Mouse (Mus musculus) monocyte, adult 2 months (primary cell): Measurements from ENCODE around the gene Vstm2a.

Source experiments
- DNase-seq, 2 experiments: peaks; one replicate each; pipeline ENCODE4 v3.0.0; 2022; ENCODE audit warnings: low spot score in 2 of 2, low read depth in 1 of 2

Gene Vstm2a

DNA sequence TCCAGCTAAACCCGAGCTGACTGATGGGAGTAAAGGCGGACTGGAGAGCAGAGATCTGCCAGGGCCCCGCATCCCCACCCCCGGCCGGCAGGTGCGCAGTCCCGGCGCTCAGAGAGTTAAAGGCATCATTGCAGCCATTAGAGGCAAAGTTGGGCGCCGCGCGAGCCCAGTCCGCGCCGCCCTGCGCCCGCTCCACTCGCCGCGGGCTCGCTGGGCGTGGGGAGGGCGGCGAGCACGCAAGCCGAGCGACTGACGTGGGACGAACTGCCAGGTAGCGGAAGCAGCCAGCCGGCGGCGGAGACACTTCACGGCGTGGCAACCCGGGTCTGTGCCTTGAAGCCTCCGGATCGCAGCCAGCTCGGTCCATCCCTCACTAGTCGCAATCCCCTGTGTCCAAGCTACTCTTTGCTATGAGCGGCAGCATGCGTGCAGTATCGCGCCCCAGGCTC lies at the start of gene Vstm2a:
TSS of gene Vstm2a (plus strand) at position 252 of the 449 bp plus-strand sequence.
- no peak for DNase-seq

DNA sequence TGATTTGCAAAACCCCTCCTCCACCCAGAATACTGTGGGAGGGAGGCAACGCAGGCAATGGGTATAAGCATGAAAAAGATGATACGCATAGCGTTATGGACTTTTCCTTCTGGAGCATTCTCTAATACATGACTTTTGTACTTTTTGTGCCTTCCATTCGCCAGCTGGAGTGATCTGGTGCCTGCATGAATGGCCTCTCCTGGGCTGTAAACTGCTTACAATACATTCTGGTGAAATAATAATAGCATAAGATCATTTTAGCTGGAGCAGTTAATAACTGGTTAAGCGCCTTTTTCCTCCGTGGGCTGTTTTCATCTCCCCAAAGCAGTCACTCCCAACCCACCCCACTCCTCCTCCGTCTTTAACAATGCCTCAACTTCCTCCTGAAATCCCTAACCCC lies 513 bp upstream of the Vstm2a start:
- no peak for DNase-seq

DNA sequence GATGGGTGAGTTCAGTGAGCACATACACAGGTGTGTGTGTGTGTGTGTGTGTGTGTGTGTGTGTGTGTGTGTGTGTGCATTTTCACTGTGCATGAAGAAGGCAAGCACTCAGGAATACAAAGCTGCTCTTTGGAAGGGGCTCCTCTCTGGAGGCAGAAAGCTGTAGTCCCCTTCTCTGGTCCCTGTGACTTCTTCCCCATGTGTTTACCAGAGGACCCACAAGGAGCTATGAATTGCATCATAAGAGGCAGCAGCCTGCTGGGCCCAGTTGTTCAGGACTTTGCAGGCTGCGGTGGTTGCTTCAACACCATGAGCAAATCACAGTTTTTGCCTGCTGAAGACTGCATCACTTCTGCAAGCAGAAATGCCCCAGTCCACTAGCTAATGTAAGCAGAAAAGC lies 776 bp downstream of the Vstm2a start:
- DNase-seq = no peak

GRCm38 (mm10) chr11:16259876-16260275 lies 2.4 kb downstream of the Vstm2a start:
- no peak for DNase-seq

GRCm38 (mm10) chr11:16260764-16261578 lies 3.4 kb downstream of the Vstm2a start:
- no peak for DNase-seq

DNA sequence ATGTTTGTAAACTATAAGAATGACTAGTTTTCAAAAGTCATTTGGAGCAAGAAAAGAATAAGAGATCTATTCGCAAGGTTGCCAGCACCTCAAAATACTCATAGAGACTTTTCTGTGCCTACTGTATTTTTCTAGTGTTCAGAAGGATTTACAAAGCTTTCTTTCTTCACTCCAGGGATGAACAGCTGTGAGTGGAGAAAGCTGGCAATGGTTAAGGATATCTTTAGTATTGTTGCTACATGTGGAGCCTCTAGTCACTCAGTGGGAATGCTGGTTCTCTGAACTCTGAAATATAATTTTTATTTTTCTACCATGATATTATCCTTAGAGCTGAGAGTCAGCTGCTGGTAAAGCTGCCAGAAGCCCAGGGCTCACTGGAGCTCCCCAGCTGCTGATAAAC lies 10.9 kb downstream of the Vstm2a start:
- no peak for DNase-seq

- DNase-seq = no peak
These were observed 32.9 kb downstream of the Vstm2a start for GRCm38 (mm10) chr11:16290381-16290780.

DNA sequence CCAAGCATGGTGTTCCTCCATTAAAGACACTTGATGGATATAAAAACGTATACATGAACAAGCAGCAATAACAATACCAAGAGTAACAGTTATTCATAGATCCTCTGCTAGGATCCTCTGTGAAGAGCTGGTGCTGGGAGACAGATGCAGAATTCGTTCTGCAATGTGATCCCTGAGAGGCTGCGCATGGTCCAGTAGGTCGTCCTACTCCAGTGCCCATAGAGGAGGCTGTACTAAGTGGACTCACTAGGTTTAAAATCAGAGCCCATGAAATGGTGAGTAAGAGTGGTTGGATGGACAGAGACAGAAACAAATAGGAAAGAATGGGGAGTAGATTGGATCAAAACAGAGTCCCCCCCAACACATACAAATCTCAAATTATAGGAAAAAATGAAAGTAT lies 35.4 kb downstream of the Vstm2a start:
- DNase-seq = no peak

DNA sequence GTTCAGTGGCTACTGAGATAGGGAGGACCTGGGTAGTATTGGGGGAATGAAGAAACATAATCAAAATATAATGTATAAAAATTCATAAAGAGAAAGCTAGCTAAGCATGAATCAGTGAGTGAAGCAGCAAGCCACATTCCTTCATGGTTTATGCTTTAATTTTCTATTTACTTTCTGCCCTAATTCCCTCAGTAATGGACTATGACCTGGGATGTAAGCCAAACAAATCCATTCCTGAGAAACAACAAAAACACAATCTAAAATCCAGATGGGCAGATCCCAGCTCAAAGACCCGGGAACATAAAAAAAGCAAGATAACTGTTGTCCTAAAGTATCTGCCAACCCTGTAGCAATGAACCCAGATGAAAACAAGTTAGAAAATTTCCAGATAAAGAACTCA lies 39.0 kb downstream of the Vstm2a start:
- DNase-seq = no peak

- no peak for DNase-seq
These were observed 42.0 kb downstream of the Vstm2a start for GRCm38 (mm10) chr11:16299492-16299891.

DNA sequence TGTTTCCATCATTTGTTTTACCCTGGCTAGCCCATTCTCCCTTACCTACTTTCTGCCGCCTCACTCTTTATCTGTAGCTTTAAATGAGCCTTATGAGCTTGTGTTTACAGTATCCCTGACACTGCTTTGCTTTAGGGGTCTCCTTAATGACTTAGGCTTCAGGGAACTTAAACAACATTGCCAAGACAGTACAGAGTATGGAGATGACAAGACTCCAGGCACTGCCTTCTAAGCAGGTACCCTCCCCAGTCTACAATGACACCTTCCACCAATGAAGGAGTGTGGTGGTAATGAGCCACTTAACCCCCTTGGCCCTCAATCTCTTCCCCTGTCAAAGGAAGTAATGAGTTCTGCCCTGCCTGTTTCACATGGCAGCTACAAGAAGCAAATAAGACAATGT lies 42.4 kb downstream of the Vstm2a start:
- no peak for DNase-seq

GRCm38 (mm10) chr11:16300709-16301108 lies 43.2 kb downstream of the Vstm2a start:
- no peak for DNase-seq

- DNase-seq = no peak
These were observed 57.6 kb downstream of the Vstm2a start for GRCm38 (mm10) chr11:16315097-16315496.

GRCm38 (mm10) chr11:16345179-16345578 lies 87.7 kb downstream of the Vstm2a start:
- no peak for DNase-seq

GRCm38 (mm10) chr11:16345676-16346075 lies 88.2 kb downstream of the Vstm2a start:
- DNase-seq = no peak

DNA sequence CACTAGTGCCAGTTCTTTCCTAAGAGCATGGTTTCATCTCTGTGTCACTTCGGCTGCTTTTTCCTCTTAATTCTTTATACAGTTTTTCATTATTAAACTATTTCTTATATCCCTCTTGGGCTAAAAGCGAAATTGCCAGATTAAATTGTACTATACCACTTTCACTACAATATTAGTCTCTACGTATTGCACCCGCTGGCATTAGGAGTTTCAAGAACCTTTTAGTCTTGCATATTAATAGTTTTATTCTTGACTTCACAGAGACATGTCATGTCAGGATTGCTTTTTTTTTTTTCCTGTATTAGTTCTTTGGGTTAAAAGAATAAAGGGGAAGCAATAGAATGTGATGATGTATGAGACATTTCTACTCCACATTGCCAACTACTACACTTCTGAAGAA lies 94.4 kb downstream of the Vstm2a start:
- DNase-seq = no peak

DNA sequence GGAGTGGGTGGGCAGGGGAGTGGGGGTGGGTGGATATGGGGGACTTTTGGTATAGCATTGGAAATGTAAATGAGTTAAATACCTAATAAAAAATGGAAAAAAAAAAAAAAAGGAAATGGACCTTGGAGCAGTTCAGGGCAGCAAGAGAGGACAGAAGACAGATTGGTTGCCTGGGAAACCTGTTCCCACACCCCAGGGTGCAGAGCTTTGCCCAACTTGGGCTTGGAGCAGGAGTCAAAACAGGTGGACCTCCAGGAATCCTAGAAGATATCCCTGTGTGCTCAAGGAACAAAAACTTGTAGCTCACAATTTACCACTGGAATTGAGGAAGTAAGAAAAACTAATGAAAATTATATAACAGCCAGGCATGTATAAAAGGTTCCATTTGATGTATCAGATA lies 96.8 kb downstream of the Vstm2a start:
- DNase-seq = no peak

GRCm38 (mm10) chr11:16366852-16367587 lies 109.5 kb downstream of the Vstm2a start:
- no peak for DNase-seq

DNA sequence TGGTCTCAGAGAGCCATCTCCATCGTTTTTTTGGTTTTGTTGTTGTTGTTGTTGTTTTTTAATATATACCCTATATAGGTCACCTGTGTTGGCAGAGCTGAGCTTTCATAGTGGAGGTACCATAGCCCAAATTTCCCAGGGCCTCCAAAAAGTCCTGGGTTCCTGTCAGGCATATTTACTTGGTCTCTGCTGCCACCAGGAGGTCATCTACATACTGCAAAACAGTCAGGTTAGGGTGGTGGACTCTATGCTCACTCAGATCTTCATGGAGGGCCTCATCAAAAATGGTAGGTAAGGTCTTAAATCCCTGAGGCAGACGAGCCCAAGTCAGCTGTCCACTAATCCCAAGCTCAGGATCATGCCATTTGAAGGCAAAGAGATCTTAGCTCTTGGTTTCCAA lies 146.1 kb downstream of the Vstm2a start:
- no peak for DNase-seq

DNA sequence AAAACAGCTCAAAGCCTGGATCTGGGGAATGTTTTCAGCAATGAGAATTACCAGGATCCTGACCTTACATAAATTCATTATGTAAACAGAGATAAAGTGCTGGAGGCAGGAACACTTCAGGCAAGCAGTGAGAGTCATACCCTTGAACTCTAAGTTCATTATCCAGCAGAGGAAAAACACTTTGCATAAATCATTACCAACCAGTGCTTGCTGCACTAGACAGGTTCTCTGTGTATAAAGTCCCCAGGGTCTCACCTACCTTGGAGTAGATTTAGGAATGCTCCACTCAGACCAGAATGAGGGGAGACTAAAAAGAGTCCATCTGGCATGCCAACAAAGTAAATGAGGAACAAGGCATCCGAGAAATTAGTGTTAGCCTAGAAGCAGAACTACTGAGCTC lies 154.2 kb downstream of the Vstm2a start:
- DNase-seq = no peak

- DNase-seq = no peak
These were observed 155.1 kb downstream of the Vstm2a start for GRCm38 (mm10) chr11:16412609-16413008.

GRCm38 (mm10) chr11:16413077-16413644 lies 155.6 kb downstream of the Vstm2a start:
- DNase-seq = no peak
